Mouse (Mus musculus): ENCODE data around the gene Ppp2r5e.
"Not testable (repeated sequence)": the region's sequence is repeated elsewhere in the genome, so short reads cannot be mapped to it uniquely, and the experiment has no call there.

The Ppp2r5e gene

DNA sequence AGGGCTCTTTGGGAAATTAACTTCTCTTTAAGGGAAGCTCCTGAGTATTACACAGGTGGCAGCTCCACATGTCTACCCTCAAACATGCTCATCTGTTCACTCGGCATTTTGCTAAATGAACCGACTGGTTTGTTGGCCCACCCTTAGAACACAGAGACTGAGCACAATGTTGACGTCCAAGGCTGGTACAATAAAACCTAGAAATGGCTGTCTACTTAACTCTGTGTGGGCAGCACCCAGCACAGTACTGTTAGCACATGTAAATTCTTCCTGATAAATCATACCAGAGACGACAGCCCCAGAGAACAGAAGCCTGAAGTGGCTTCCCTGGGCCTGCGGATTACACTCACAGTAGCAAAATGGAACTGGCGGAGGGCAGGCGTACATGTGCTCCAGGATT is 59.5 kb downstream of the Ppp2r5e start:
- no peak for DNase-seq

DNA sequence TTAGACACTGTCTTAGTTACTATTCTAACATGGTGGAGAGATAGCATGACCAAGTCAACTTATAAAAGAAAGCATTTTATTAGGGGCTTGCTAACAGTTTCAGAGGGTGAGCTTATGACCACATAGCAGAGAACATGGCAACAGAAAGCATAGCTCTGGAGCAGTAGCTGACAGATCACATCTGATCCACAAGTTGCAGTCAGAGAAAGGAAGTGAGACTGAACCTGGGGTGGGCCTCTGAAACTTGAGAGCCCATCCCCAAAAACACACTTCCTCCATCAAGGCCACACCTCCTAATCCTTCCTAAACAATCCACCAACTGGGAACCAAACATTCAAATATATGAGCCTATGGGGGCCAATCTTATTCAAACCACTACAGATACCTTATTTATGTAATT is 62.9 kb downstream of the Ppp2r5e start:
- DNase-seq: no peak

DNA sequence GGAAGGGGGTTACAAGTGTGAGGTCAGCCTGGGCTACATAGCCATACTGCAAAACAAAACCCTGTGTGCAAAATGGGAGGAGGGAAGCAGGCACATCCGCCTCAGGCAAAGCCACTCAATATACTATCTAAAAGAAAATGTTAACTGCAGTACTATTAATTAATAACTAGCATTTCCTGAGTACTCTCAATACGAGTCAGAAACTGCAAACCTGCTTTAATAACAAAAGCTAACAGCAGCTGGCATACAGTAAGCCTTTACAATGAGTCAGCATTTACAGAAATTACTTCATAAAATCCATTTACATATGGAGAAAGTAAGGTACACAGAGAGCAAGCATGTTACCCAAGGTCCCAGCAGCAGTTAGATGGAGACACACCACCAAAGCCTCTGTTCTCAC is 64.2 kb downstream of the Ppp2r5e start:
- DNase-seq: no peak

DNA sequence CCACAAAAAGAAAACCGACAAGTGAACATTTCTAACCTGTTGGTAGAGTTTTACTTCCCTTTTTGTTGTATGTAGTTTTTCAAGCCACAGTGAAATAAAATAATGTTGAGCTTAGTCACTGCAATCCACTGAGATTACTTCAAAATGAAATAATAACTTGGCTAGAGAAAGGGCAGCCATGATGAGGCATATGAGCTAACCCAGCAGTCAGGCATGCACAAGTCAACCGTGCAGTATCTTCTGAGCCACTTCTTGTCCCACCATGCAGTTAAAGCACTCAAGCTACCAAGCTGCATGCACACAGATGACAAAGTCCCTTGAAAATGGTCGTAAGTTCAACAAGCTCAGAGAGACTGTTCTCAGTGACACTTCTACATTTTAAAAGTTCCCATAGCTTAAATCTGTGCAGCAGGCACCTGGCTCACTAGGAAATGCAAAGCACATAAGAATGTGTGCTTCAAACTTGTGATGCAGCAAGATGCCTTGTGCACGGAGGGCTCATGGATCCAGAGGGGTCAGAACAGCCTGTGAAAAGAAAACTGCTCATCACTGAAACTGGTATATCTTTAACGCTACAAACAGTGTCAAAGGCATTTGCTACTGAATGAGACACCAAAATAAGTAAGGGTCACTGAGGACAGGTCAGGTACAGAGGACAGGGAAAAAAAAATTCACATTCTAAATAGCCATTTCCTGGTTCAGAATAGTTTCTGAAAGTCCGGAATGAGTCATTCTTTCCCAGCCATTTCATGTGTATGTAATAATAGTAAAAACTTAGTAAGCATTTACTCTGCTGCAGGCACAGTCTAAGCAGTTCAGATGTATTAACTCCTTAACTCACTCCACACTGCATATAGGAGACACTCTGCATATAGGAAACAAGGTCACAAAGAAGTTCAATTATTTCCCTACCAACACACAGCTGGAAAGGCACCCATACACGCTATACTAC is 66.9 kb downstream of the Ppp2r5e start:
- no peak for DNase-seq

DNA sequence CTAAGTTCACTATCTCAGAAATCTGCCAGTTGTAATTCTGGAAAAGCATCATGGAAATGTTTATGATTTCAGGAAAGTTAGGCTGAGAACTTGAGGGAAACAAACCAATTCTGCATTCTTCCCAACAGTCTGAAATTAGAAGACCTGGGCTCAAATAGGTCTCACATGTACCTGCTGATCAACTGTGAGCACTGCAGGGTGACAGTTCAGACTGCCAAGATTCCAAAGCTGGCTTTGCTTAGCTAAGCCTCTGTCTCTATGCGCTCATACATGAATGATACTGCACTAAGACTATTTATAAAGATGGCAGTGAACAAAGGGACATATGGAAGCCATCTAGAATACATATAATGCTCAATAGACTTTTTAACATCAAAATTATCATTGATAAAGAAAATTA is 67.7 kb downstream of the Ppp2r5e start:
- peak; percentile 45 to 79 for DNase-seq

DNA sequence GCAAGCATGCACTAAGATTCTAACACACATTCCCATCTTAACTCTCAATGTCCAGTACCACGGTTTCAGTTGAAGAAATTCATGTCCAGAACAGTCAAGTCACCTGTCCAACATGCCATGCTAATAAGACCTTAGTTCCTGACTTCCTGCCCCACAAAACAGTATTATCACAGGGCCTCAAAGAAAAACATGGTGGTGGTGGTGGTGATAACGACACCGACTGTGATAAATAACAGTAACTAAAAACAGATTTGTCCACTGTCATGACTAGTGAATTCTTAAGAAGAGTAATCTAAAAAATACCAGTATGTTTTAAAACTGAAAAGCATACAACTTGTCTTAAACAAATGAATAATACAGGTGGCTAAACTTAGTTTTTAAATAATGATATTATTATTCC is 71.8 kb downstream of the Ppp2r5e start:
- DNase-seq: no peak

DNA sequence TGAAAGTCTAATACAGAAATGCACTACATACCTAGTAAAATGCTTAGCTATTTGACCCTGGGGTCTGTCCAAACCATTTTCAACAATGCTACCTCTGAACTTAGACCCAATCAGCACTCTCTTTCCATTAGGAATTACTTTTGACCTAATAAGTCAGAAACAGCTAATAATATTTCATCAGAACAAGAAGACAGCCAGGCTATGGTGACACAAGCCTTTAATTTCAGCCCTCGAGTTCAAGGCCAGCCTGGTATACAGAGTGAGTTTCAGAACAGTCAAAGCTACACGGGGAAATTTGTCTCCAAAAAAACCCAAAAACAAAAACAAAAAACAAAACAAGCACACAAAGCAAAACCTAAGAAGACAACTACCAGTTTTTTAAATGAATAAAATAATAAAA is 73.1 kb downstream of the Ppp2r5e start:
- DNase-seq: no peak

DNA sequence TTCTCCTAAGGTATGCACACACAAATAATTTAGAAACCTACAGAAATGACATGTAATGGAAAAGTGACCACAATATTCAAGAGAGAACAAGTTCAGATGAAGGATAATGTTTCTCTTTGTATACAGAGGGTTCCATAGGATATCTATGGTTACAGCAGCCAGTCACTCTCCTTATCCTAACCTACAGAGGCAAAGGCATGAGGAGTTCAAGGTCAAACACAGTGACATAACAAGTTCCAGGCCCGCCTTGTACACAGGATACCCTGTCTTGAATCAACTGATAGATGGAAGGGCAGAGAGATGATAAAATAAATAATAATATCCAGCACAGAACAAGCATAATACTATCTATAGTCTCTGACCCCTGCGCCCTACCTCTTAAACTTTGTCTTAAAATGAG is 73.7 kb downstream of the Ppp2r5e start:
- no peak for DNase-seq

DNA sequence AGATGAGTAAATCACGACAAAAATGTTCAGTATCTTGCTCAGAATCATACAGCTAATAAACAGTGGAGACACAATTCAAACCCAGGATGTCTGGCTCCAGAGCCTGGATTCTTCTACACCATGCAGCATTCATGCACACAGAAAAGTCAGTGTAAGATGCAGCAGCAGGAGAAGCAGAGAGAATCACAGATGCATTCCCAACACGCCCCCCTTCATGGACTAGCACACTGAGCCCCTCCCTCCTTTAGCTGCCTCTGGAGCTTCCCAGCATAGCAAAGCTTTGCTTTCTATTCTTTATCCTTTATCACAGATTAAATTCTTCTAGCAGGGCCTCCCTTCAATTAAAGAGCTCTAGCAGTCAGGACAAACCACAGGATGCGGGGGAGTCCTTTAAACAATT is 75.7 kb downstream of the Ppp2r5e start:
- DNase-seq: no peak

DNA sequence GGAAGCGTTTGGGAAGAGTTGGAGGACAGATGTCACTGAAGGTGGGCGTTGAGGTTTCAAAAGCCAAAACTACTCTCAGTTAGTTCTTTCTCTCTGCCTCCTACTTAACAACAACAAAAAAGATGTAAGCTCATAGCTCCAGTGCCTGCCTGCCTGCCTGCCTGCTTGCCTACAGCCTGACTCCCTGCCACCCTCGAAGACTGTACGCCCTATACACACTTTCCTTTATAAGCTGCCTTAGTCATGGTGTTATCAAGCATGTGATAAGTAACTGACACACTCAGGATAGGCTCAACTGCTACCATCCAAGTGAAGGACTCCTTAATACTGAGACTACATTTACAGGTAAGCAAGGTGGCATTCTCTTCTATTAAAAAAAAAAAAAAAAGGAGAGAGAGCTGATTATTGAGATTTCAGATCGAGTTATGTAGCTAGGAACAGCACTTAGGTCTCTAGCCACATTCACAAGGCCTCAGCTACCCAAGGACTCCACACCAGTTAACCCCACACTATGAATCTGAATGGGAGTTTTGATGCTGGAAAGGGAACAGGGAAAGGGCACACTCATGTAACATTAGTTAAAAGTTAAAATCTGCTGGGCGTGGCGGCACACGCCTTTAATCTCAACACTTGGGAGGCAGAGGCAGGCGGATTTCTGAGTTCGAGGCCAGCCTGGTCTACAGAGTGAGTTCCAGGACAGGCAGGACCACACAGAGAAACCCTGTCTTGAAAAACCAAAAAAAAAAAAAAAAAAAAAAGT is 76.7 kb downstream of the Ppp2r5e start:
- DNase-seq: no peak

DNA sequence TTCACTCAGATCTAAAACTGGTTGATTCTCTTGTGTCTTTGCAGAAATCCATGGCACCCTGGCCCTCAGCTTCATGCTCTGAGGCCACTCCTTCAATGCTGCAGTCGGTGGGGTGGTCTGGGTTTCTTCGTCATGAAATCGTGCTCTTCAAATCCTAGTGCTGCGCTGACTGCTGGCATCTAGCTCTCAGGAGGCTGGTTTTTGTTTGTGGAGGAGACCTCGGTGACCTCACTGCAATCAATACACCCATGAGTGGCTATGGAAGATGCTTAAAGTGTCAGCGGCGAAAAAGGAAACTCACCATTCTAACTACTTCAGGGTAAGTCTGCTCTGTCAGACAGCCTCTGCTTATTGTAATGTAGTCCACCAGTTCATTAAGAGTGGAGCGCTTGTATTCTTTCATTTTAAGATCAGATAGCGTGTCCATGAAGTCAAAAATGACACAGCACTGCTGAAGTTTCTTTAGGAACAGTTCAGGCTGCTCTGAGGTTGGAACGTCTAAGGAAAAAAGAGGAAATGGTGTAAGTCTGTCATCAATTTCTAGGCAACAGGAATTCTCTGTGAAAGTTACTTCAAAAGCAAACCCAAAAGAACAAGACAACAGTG is 80.6 kb downstream of the Ppp2r5e start:
- DNase-seq: no peak

DNA sequence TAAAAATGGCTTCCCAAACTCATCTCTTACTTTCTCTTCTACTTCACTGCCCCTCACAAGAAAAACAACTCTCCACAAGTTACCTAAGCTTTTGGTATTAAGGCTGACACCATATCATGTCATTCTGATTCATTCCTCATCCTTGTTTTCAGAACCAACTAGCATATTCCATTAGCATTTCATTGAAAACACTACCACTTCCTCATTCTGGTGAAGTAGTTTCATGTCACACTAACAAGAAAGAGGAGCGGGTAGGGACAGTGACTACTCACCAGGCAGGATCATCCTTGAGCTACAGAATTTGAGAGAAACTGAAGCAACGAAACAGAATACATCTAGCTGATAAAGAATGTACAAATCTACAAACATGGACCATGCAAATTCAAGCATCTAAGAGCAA is 84.5 kb downstream of the Ppp2r5e start:
- DNase-seq: no peak

DNA sequence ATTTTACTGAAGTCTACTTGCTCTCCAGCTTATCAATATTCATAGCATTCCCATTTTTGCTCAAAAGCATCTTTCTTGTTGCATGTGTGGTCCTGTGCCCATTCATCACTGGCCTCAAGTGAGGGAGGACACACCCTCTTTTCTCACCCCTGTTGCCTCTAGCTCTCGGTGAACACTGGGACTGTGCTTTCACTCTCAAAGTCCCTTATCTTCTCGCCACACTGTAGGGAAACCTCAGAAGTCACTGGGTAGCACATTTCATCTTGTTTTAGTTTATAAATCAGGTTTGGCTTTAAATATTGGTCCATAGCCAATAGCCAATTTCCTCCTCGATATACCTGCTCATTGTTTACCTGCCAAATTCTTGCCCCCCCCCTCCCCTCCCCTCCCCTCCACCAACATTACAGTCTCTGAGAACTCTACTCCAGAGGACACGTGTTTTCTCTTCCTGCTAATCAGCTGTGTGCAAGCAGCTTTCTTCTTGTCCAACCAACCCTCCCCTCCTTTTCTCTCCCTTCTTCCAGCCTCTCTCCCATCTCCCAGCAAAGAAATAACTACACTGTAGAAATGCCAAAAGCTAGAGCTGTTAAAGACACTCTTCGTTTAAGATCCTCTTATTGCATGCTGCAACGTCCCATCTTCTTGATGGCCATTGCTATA is 90.9 kb downstream of the Ppp2r5e start:
- no peak for DNase-seq

DNA sequence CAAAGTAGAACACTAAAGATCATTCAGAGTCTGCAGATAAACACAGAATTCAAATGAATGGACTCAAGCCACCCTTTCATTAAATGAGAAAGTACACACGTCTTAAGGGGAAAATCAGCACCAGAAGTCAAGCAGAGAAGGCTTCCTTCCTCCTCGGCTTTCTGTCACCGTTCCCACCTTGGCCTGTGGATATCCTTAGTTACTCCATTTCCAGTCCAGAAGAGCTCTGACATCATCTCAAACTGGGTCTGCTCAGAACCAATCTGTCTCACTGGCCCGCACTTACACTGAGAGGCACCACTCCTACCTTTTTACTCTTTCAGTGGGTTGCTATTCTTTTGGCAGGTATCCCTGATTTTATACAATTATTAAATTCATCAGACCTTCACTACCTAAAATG is 93.4 kb downstream of the Ppp2r5e start:
- DNase-seq: peak; percentile 43 to 52

DNA sequence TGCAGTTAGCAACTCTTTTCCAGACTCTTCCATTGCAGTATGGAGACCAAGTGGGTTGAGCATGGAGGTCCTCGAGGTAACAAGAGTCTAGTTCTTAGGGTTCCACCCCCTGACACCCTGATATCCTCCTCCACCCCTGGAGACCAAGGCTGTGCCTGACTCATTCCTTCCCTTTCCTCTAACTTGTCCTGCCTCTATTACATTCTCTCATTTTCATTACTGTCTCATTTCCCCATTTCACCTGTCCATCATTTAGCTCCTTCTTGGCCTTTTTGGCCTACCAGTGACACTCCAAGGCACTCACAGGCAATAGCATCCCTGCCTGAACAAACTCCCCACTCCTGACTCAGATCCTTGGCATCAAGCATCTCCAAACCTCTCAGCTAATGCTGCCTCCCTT is 98.3 kb downstream of the Ppp2r5e start:
- no peak for DNase-seq

DNA sequence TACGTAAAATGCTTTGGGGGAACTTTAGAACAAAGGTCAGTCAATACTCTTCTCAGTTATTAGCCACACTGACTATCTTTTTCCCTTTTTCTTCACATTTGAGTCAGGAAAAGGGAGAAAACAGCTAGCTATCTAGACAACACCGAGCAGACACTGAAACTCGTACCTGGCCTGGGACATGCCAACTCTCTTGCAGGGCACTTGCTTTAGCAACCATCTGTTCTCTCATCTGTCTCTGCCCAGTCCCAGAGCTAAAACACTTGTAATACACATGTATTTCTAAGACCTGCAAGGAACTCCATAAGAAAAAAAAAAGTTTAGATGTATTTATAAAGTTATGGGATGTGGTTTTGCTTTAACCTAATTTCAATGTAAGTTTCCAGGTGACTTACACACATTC is 100.4 kb downstream of the Ppp2r5e start:
- DNase-seq: no peak

DNA sequence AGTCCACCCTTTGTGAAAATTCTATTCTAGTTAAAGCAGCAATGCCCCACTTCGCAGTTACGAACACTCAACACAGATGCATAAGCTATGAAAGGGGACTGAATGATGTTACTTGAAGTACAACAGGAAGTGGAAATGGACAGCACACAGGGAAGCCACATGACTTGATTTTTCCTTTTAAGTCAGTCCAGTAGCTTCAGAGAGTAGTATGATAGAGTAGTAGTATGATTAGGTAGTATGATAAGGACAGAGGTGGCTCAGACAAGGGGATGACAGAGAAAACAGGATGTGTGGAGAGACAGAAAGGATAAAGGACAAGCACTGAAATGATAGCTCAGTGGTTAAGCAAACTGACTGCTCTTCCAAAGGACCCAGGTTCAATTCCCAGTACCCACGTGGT is 101.4 kb downstream of the Ppp2r5e start:
- no peak for DNase-seq

DNA sequence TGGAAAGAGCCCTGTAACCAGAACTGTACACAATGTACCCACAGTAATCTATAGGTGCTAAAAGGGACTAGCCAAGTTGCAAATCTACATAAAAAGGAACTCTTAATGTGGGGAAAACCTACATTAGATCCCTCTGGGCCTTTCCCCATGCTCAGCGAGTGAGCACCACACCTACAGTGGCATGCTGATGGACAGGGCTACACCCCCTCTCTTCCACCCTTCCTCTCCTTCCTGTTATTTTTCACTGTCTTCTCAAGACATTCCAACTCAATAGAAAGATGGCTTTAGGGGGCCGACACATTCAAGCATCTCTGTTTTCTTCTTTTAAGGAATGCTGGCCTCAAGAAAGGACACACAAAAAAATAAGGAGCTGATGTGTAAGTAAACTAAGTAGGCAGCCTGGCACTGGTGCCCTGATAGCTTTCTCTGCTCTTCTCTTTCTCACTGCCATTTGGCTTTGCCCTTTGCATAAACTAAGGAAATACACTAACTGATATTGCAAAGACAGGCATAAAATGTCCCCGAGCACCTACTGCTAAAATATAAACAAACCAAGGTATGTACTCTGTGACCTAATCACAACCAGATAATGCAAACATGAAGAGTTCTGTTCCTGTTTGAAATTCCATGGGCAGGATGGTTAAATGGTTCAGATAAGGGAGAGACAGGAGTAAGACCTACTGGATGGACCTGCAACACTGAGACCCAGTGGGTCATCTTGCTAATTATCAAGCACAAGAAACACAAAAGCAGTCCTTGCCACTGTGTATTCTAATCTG is 103.3 kb downstream of the Ppp2r5e start:
- no peak for DNase-seq

DNA sequence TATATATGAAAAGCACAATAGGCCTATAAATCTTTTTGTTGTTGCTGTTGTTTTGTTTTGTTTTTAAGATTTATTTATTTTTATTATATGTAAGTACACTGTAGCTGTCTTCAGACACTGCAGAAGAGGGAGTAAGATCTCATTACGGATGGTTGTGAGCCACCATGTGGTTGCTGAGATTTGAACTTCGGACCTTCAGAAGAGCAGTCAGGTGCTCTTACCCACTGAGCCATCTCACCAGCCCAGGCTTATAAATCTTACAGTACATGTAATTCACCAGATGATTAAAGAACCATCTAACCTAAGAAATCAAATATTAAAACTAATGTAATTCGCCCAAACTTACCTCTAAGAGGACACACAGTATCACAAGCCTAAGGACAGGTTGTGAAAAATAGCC is 103.9 kb downstream of the Ppp2r5e start:
- not testable (repeated sequence) for DNase-seq

DNA sequence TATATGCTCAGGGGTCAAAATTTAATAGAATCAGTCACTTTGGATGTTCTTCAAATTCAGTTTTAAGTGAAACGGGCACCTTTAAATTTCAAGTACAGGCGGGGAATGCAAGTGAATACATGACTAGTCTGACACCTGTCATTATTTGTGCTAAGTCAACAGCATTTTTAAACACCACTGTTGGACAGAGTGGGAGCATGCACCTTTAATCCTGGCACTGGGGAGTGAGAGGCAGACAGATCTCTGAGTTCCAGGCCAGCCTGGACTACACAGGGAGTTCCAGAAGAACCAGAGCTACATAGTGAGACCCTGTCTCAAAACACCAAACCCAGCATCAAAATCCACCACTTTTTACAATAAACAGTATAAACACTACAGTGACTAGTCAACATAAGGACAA is 108.5 kb downstream of the Ppp2r5e start:
- no peak for DNase-seq

DNA sequence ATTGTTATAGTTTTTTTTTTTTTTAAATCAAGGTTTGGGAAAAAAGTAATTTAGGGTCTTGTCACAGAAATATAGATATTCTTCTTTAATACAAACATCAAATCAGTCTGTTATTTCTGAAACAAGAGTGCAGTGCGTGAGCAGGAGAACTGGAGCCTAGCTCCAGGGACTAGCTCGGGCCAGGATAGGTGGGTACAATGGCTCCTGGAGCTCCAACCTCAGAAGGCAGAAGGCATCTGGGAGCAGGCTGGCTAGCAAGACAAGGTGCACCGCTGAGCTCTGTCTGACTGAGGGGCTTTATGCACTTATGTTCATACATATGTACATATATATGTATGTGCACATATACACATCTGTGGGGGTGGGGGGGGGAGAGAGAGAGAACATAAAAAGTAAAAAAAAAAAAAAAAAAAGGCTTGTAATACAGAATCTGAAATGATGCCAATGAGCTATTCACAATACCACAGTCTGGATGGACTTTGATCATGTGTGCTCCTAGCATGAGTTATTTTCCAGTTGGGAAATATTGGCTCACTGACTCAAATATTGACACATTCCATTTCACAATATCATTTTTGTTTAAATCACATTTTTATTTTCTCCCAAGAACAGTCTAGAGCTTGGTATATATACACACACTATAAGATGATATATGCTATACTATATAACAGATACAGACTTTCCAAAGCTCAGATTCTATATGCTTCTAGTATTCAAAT is 109.3 kb downstream of the Ppp2r5e start:
- DNase-seq: no peak

DNA sequence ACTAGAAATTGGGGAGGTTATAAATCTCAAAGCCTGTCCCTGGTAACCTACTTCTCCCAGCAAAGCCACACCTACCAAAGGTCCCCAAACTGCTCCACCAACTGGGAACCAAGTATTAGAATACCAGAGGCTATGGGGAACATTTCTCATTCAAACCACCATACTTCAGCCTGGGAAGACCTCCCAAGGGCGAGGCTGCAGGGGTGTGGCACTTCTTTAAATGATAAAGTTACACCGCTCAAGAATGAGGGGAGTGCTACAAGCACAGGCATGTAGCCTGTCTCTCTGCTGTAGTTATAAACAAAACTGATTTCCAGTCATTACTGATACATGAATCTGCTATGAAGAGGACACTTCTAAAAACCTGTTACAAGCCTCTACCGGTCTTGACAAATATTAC is 113.3 kb downstream of the Ppp2r5e start:
- DNase-seq: no peak
